Mouse (Mus musculus): ENCODE results near the gene Blm. TPM values are rescaled to one million over a fixed set of nuclear protein-coding genes. Genes with fewer than 3 reads are reported as not detected.
A peak's percentile ranks its signal among the peaks of the same experiment; 100 is the strongest.

The Blm gene
- total RNA-seq, 2 experiments from 2014 or later = 3.1 to 4.3 TPM

- intact Hi-C loops (cut with DNase I) = no loop called here
Measured at GRCm38 (mm10) chr7:80444401-80445249, 90.3 kb downstream of the Blm start.

GRCm38 (mm10) chr7:80443124-80443523 is 91.8 kb downstream of the Blm start:
- no peak for DNase-seq (ENCODE audit: low spot score in 2 of 2)
- intact Hi-C loops (cut with DNase I) = no loop called here

More at GRCm38 (mm10) chr7:80444401-80445249, 90.3 kb downstream of the Blm start:
- DNase-seq (ENCODE audit: low spot score in 2 of 2) = no peak

- DNase-seq (ENCODE audit: low spot score in 2 of 2) = peak in 1 of 2 experiments; percentile 55
Measured at GRCm38 (mm10) chr7:80441986-80442904, 92.7 kb downstream of the Blm start.

GRCm38 (mm10) chr7:80440685-80441084 is 94.2 kb downstream of the Blm start:
- intact Hi-C loops (cut with DNase I) = no loop called here
- no peak for DNase-seq (ENCODE audit: low spot score in 2 of 2)

More at GRCm38 (mm10) chr7:80441986-80442904, 92.7 kb downstream of the Blm start:
- intact Hi-C loops (cut with DNase I) = no loop called here

- intact Hi-C loops (cut with DNase I) = no loop called here
- DNase-seq (ENCODE audit: low spot score in 2 of 2) = no peak
Measured at GRCm38 (mm10) chr7:80439789-80440488, 95.0 kb downstream of the Blm start.

GRCm38 (mm10) chr7:80439032-80439760 is 95.7 kb downstream of the Blm start:
- intact Hi-C loops (cut with DNase I) = no loop called here
- DNase-seq (ENCODE audit: low spot score in 2 of 2) = no peak

DNA sequence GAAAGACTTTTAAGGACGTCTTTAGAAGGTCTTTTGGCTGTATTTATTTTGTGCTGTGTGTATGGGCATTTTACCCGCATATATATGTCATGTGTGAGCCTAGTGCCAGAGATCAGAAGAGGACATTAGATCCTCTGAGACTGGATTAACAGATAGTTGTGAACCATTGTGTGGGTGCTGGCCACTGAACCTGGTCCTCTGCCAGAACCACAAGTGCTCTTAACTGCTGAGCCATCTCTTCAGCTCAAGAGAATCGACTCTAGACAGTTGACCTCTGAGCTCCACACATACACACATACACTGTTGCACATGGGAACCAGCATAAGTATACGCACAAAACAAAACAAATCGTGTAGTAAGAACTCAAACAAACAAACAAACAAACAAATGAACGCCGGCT is 98.3 kb downstream of the Blm start:
- DNase-seq (ENCODE audit: low spot score in 2 of 2) = no peak
- intact Hi-C loops (cut with DNase I) = no loop called here

DNA sequence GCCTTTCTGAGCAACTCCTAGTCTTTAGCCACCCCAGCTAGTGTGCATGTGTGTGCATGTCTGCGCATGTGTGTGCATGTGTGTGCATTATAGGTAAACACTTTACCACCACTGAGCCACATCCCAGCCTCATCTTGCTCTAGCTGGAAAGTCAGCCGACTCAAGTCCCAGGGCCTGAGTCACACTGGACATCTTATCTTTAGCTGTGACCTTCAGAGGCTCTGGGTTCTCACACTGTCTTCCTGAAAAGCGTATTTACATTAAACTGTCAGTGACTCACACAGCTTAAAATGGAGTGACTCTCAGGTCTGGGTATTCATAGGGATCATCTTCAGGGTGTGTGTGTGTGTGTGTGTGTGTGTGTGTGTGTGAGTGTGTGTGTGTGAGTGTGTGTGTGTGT is 99.3 kb downstream of the Blm start:
- intact Hi-C loops (cut with DNase I) = no loop called here
- DNase-seq (ENCODE audit: low spot score in 2 of 2) = no peak

DNA sequence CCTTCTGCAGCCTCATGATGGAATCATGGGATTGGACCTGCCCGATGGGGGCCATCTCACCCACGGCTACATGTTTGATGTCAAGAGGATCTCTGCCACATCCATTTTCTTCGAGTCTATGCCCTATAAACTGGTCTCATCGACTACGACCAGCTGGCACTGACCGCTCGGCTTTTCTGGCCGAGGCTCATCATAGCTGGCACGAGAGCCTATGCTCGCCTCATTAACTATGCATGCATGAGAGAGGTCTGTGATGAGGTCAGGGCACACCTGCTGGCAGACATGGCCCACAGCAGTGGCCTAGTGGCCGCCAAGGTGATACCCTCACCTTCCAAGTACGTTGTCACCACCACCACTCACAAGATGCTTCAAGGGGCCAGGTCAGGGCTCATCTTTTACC is 105.3 kb downstream of the Blm start:
- intact Hi-C loops (cut with DNase I) = no loop called here
- DNase-seq (ENCODE audit: low spot score in 2 of 2) = no peak

DNA sequence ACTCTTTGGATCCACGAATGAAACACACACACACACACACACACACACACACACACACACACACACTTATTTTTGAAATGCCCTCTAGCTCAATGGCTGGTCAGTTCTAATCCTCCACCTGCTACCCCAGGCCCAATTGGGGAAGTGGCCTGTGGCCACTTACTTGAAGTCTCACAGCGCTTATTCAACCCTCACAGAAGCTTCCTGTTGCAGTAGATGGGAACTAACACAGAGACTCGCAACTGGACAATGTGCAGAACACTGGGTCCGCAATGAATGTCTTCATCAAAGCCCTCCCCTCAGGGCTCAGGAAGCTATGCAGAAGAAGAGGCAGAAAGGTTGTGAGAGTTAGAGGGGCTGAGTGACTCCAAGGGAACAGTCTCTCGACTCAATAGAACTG is 107.2 kb downstream of the Blm start:
- DNase-seq (ENCODE audit: low spot score in 2 of 2) = no peak
- intact Hi-C loops (cut with DNase I) = no loop called here

- intact Hi-C loops (cut with DNase I) = no loop called here
- DNase-seq (ENCODE audit: low spot score in 2 of 2) = no peak
Measured at GRCm38 (mm10) chr7:80426363-80426762, 108.6 kb downstream of the Blm start.

DNA sequence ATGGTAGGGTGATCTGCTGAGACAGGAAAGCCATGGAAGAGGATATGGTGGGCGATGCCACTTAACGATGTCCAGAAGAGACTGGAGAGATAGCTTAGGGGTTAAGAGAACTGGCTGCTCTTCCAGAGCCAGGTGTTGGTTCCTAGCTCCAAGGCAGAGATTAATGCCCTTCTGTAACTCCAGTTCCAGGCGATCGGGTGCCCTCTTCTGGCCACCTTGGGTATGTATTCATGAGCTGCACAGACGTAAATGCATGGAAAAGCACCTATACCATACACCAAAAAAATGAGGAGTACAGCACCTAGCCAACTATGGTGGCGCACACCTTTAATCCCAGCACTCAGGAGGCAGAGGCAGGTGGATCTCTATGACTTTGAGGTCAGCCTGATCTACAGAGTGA is 110.2 kb downstream of the Blm start:
- intact Hi-C loops (cut with DNase I) = no loop called here
- no peak for DNase-seq (ENCODE audit: low spot score in 2 of 2)

DNA sequence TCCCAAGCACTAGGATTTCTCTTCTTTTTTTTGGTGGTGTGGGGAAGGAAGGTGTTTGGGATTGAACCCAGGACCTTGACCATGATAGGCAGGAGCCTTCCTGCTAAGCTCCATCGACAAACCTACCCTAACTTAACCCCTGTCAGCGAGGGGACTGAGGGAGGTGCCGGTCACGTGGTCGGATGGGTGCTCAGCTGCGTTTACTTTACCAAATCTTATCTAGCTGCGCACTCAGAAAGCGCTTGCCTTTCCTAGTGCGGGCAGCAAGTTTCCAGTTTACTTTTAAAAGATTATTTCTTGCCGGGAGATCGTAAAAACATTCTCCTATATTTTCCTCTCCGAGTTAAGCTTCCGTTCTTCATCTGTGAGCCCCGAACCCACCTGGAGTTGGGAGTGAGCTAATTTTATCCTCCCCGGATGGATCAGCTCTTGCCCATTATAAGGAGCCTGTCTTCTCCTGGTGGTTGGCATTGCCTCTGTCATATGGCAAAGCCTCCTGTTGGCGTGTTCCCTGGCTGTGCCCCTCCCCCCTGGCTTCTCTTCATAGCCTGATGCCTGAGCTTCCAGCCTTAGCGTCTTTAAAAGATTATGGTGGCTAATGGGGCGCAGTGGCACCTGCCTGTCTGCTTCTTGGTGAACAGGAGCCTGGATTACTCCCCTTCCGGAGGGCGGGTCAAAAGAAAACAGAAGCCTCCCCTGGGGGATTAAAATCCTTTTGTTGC is 112.0 kb downstream of the Blm start:
- no peak for DNase-seq (ENCODE audit: low spot score in 2 of 2)
- intact Hi-C loops (cut with DNase I) = no loop called here

DNA sequence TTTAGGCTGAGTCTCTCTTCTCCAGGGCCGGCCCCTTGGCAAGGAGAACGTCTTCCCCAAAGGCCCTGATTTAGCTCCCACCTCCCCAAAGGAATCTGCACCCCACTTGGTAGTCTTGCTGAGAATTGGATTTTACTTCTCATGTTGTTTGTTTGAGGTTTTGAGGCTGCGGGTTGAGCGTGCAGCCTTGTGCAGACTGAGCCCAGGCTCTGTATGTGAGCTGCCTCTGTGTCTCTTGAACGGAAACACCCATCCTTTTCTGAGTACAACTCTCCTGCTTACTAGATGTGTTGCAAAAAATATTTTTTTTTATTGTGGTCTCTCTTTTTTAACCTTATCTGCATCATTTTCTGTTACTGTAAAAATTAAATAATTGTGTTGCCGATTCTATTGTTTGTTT is 113.3 kb downstream of the Blm start:
- intact Hi-C loops (cut with DNase I) = no loop called here
- no peak for DNase-seq (ENCODE audit: low spot score in 2 of 2)

- intact Hi-C loops (cut with DNase I) = no loop called here
- DNase-seq (ENCODE audit: low spot score in 2 of 2) = no peak
Measured at GRCm38 (mm10) chr7:80420586-80420985, 114.3 kb downstream of the Blm start.

- DNase-seq (ENCODE audit: low spot score in 2 of 2) = no peak
Measured at GRCm38 (mm10) chr7:80419278-80419677, 115.6 kb downstream of the Blm start.

DNA sequence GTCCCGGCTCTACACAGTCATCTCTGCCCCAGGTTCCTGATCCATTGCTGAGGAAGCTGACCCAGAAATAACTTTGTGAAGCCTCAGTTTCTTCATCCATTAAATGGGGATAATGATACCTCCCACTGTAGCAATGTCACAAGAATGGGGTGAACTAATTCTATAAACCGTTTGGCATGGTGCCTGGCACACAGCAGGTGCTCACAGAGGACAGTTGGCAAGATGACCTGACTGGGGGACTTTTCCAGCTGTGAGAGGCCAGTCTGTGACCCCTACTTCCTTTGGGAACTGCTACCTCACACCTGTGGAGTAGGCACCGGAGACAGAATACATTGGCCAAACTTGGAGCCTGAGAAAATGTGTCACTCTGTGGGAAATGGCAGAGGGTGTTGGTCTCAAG is 116.9 kb downstream of the Blm start:
- no peak for DNase-seq (ENCODE audit: low spot score in 2 of 2)
- intact Hi-C loops (cut with DNase I) = no loop called here

More at GRCm38 (mm10) chr7:80419278-80419677, 115.6 kb downstream of the Blm start:
- intact Hi-C loops (cut with DNase I) = no loop called here

DNA sequence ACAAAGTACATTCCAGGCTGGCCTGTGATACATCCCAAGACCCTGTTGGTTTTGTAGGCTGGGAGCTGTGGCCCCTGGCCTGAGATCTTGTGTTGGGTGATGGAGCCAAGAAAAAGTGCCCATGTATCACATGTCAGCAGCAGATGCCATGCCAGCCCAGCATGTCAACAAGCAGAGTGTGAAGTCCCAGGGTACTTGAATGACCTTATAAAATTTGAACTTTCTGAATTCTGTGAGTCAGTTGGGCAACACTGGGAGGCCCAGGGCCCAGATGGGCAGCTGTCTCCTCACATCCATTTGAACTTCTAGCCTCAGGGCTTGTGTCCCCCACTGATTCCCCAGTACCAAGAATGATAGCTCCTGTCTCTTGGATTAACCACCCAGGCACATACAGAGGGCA is 117.3 kb downstream of the Blm start:
- intact Hi-C loops (cut with DNase I) = no loop called here
- DNase-seq (ENCODE audit: low spot score in 2 of 2) = no peak

DNA sequence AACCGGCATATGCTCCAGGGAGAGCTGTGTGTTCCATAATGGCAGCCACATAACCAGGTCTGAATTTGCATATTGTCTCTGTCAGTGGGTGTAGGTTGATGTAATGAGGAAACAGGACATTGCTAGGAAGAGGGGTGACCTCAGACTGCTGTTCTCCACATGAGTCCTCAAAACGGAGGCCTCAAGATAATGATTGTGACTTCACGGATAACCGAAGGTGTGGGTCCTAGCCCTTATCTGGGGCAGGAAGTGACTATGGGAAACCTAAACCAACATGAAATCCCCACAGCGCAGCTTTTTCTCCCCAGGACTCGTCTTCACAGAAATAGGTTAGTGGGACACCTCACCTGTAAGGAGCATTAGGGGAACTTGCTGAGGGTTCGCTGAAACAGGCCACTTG is 118.0 kb downstream of the Blm start:
- intact Hi-C loops (cut with DNase I) = no loop called here
- DNase-seq (ENCODE audit: low spot score in 2 of 2) = no peak
